Mouse (Mus musculus) embryo, embryonic 9.5 days (tissue): Measurements from ENCODE around the gene Hspa1a.
"Not testable (repeated sequence)": the region's sequence is repeated elsewhere in the genome, so short reads cannot be mapped to it uniquely, and the experiment has no call there.

Experiments used
- DNase-seq: peaks from one replicate; pipeline ENCODE4 v3.0.0-alpha.2; 2017; ENCODE audit errors: extremely low spot score

Hspa1a gene

GRCm38 (mm10) chr17:34969822-34970221 lies 2.1 kb downstream of the Hspa1a start, which contains the start of gene Gm20481:
Gene Gm20481 (plus strand): TSS chr17:34969912.
- not testable (repeated sequence) for DNase-seq

GRCm38 (mm10) chr17:34965627-34966026 lies 6.3 kb downstream of the Hspa1a start:
- DNase-seq: no peak

GRCm38 (mm10) chr17:34964640-34965049 lies 7.3 kb downstream of the Hspa1a start:
- DNase-seq: peak; percentile 22

- DNase-seq: no peak
These were observed 9.1 kb downstream of the Hspa1a start for GRCm38 (mm10) chr17:34962841-34963240.

- no peak for DNase-seq
These were observed 9.8 kb downstream of the Hspa1a start for GRCm38 (mm10) chr17:34962125-34962524.

- no peak for DNase-seq
These were observed 11.1 kb downstream of the Hspa1a start for GRCm38 (mm10) chr17:34960702-34961493.

- DNase-seq: no peak
These were observed 12.0 kb downstream of the Hspa1a start for GRCm38 (mm10) chr17:34959881-34960515.

GRCm38 (mm10) chr17:34959130-34959778 lies 12.7 kb downstream of the Hspa1a start, which contains the start of gene Hspa1b:
Gene Hspa1b (minus strand): TSS chr17:34959238.
- peak; percentile 84 for DNase-seq

GRCm38 (mm10) chr17:34958734-34959129 lies 13.2 kb downstream of the Hspa1a start:
- DNase-seq: not testable (repeated sequence)

- not testable (repeated sequence) for DNase-seq
These were observed 14.0 kb downstream of the Hspa1a start for GRCm38 (mm10) chr17:34957966-34958365.

- not testable (repeated sequence) for DNase-seq
These were observed 14.7 kb downstream of the Hspa1a start for GRCm38 (mm10) chr17:34957291-34957690.

- no peak for DNase-seq
These were observed 15.6 kb downstream of the Hspa1a start for GRCm38 (mm10) chr17:34956340-34956739.

GRCm38 (mm10) chr17:34955884-34956283 lies 16.1 kb downstream of the Hspa1a start:
- DNase-seq: no peak

- no peak for DNase-seq
These were observed 17.1 kb downstream of the Hspa1a start for GRCm38 (mm10) chr17:34954831-34955230.

GRCm38 (mm10) chr17:34953904-34954303 lies 18.1 kb downstream of the Hspa1a start:
- no peak for DNase-seq

GRCm38 (mm10) chr17:34953258-34953657 lies 18.7 kb downstream of the Hspa1a start:
- no peak for DNase-seq

- DNase-seq: peak; percentile 91
These were observed 19.4 kb downstream of the Hspa1a start for GRCm38 (mm10) chr17:34952378-34953040.

- DNase-seq: peak; percentile 40
These were observed 20.1 kb downstream of the Hspa1a start for GRCm38 (mm10) chr17:34951636-34952377.

GRCm38 (mm10) chr17:34950514-34951455 lies 21.2 kb downstream of the Hspa1a start:
- DNase-seq: peak; percentile 45

- peak; percentile 77 for DNase-seq
These were observed 22.4 kb downstream of the Hspa1a start for GRCm38 (mm10) chr17:34949553-34949969.
